Mouse (Mus musculus): ENCODE data around the gene Adam21. TPM values are rescaled to one million over a fixed set of nuclear protein-coding genes. Genes with fewer than 3 reads are reported as not detected.

Gene Adam21
- 0.24 and 0.82 TPM in 2 replicates for polyA plus RNA-seq (2014; fragmentation: Nextera tagmentation; extraction: Ambion mirVana)

DNA sequence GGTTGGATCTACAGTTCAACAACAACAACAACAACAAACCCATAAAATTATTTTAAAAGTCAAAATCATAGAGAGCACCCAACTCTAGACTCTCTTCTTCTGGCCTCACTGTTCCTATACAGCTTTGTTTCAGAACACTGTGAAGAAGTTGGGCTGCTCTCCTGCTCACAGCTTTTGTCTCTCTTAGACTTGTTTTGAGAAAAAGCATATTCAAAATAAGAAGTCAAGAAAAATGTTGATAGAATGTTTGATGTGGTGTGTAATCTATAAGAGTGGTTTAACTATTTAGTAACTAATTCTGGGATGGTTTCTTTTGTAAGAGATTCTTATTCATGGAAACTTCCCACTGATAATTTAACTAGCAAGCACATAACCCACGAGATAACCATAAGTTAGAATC, at the start of gene Adam21:
Gene Adam21 (minus strand): TSS at position 101 of the 400 bp plus-strand sequence.
- H3K9ac ChIP-seq (ENCODE audit: low read depth, low read length) = no peak within 1 kb of the TSS
- H3K36me3 ChIP-seq (ENCODE audit: control insufficient read depth, insufficient read depth, low read length) = no peaks in the 10 kb centered on the region
- no peaks in the 10 kb centered on the region for H3K27me3 ChIP-seq (ENCODE audit: control insufficient read depth, insufficient read depth, low read length)
- no peaks in the 10 kb centered on the region for H3K4me1 ChIP-seq (replicated peaks; ENCODE audit: control insufficient read depth, insufficient read depth, low read length)
- WGBS = 96% methylated on average over 1 of the region's 1 CpGs
- DNase-seq (ENCODE audit: low spot score) (no peak), ATAC-seq (ENCODE audit: low FRiP score) (no peak)
- no peaks in the 10 kb centered on the region for H3K9me3 ChIP-seq (ENCODE audit: control insufficient read depth, low read length)
- H3K4me3 ChIP-seq (ENCODE audit: low read depth, low read length) = no peak within 1 kb of the TSS
- no peak within 1 kb of the TSS for H3K4me2 ChIP-seq (replicated peaks; ENCODE audit: low read depth, low read length)
- H3K27ac ChIP-seq (ENCODE audit: low read depth, low read length) = no peak within 1 kb of the TSS

- H3K4me2 ChIP-seq (replicated peaks; ENCODE audit: low read depth, low read length) = no peak overlapping the region
- 61% methylated on average over 7 of the region's 7 CpGs for WGBS
- no peak overlapping the region for H3K27ac ChIP-seq (ENCODE audit: low read depth, low read length)
- no peak for DNase-seq (ENCODE audit: low spot score)
- no peaks in the 10 kb centered on the region for H3K27me3 ChIP-seq (ENCODE audit: control insufficient read depth, insufficient read depth, low read length)
- no peak for ATAC-seq (ENCODE audit: low FRiP score)
- no peak overlapping the region for H3K9ac ChIP-seq (ENCODE audit: low read depth, low read length)
- H3K9me3 ChIP-seq (ENCODE audit: control insufficient read depth, low read length) = no peaks in the 10 kb centered on the region
- no peaks in the 10 kb centered on the region for H3K4me1 ChIP-seq (replicated peaks; ENCODE audit: control insufficient read depth, insufficient read depth, low read length)
- no peak overlapping the region for H3K4me3 ChIP-seq (ENCODE audit: low read depth, low read length)
- H3K36me3 ChIP-seq (ENCODE audit: control insufficient read depth, insufficient read depth, low read length) = no peaks in the 10 kb centered on the region
These were observed 48.7 kb upstream of the Adam21 start for GRCm38 (mm10) chr12:81616980-81617379.

DNA sequence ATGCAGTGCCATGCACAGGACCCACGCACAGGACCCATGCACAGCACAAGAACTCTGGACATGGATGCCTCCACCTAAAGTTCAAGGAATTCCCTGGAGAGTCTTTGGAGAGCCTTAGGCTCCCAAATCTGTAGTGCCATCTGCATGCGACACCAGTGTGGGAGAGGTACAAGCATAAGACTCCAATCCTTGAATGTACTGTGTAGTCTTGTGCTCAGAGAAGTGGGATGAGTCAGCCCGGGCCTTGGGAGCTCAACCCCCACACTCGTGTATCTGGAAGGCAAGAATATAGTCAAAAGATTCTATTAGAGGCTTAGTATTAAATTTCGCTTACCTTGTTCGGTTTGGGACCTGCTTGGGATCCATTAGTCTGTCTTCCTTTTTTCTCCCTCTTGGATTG, 47.5 kb upstream of the Adam21 start:
- H3K4me2 ChIP-seq (replicated peaks; ENCODE audit: low read depth, low read length) = no peak overlapping the region
- H3K9ac ChIP-seq (ENCODE audit: low read depth, low read length) = no peak overlapping the region
- H3K4me1 ChIP-seq (replicated peaks; ENCODE audit: control insufficient read depth, insufficient read depth, low read length) = no peaks in the 10 kb centered on the region
- ATAC-seq (ENCODE audit: low FRiP score) (no peak), DNase-seq (ENCODE audit: low spot score) (no peak)
- no peak overlapping the region for H3K4me3 ChIP-seq (ENCODE audit: low read depth, low read length)
- H3K9me3 ChIP-seq (ENCODE audit: control insufficient read depth, low read length) = no peaks in the 10 kb centered on the region
- 82% methylated on average over 6 of the region's 6 CpGs for WGBS
- no peaks in the 10 kb centered on the region for H3K27me3 ChIP-seq (ENCODE audit: control insufficient read depth, insufficient read depth, low read length)
- no peaks in the 10 kb centered on the region for H3K36me3 ChIP-seq (ENCODE audit: control insufficient read depth, insufficient read depth, low read length)
- H3K27ac ChIP-seq (ENCODE audit: low read depth, low read length) = no peak overlapping the region

DNA sequence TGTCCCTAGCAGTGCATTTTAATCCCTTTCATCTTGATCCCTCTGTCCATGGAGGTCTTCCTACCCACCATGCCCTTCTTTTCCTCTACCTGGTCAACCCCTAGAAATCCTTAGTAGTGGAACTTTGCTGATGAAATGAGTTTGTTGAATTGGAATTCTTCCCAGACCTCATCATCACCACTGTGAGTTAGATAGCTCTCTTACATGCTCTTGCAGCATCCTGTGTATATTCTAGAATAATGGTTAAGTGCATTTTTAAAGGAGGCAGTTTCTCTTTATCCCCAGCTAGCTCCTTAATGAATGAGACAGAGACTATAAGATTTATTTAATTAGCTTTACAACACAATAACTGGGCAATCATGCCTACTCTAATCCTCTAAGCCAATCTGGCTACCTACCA, 41.2 kb upstream of the Adam21 start:
- Histone ChIP-seq H3K27me3 (ENCODE audit: control insufficient read depth, insufficient read depth, low read length) (no peaks in the 10 kb centered on the region), H3K9ac (ENCODE audit: low read depth, low read length) (no peak overlapping the region), H3K36me3 (ENCODE audit: control insufficient read depth, insufficient read depth, low read length) (no peaks in the 10 kb centered on the region), H3K4me1 (replicated peaks; ENCODE audit: control insufficient read depth, insufficient read depth, low read length) (no peaks in the 10 kb centered on the region), H3K27ac (ENCODE audit: low read depth, low read length) (no peak overlapping the region), H3K9me3 (ENCODE audit: control insufficient read depth, low read length) (no peaks in the 10 kb centered on the region), H3K4me2 (replicated peaks; ENCODE audit: low read depth, low read length) (no peak overlapping the region), H3K4me3 (ENCODE audit: low read depth, low read length) (no peak overlapping the region)
- DNase-seq (ENCODE audit: low spot score) (no peak), ATAC-seq (ENCODE audit: low FRiP score) (no peak)

- WGBS = 66% methylated on average over 5 of the region's 5 CpGs
- H3K4me1 ChIP-seq (replicated peaks; ENCODE audit: control insufficient read depth, insufficient read depth, low read length) = no peaks in the 10 kb centered on the region
- ATAC-seq (ENCODE audit: low FRiP score) = no peak
- H3K9me3 ChIP-seq (ENCODE audit: control insufficient read depth, low read length) = no peaks in the 10 kb centered on the region
- H3K4me2 ChIP-seq (replicated peaks; ENCODE audit: low read depth, low read length) = no peak overlapping the region
- H3K9ac ChIP-seq (ENCODE audit: low read depth, low read length) = no peak overlapping the region
- no peaks in the 10 kb centered on the region for H3K27me3 ChIP-seq (ENCODE audit: control insufficient read depth, insufficient read depth, low read length)
- DNase-seq (ENCODE audit: low spot score) = no peak
- no peak overlapping the region for H3K27ac ChIP-seq (ENCODE audit: low read depth, low read length)
- H3K36me3 ChIP-seq (ENCODE audit: control insufficient read depth, insufficient read depth, low read length) = no peaks in the 10 kb centered on the region
- H3K4me3 ChIP-seq (ENCODE audit: low read depth, low read length) = no peak overlapping the region
These were observed 36.9 kb upstream of the Adam21 start for GRCm38 (mm10) chr12:81604995-81605784.

GRCm38 (mm10) chr12:81596547-81597262, 28.4 kb upstream of the Adam21 start:
- Histone ChIP-seq H3K27me3 (ENCODE audit: control insufficient read depth, insufficient read depth, low read length) (no peaks in the 10 kb centered on the region), H3K9ac (ENCODE audit: low read depth, low read length) (no peak overlapping the region), H3K27ac (ENCODE audit: low read depth, low read length) (no peak overlapping the region), H3K4me2 (replicated peaks; ENCODE audit: low read depth, low read length) (no peak overlapping the region), H3K4me3 (ENCODE audit: low read depth, low read length) (no peak overlapping the region), H3K36me3 (ENCODE audit: control insufficient read depth, insufficient read depth, low read length) (no peaks in the 10 kb centered on the region), H3K9me3 (ENCODE audit: control insufficient read depth, low read length) (no peaks in the 10 kb centered on the region), H3K4me1 (replicated peaks; ENCODE audit: control insufficient read depth, insufficient read depth, low read length) (no peaks in the 10 kb centered on the region)
- 79% methylated on average over 8 of the region's 8 CpGs for WGBS
- DNase-seq (ENCODE audit: low spot score) = no peak
- ATAC-seq (ENCODE audit: low FRiP score) = no peak

- WGBS = 4% methylated on average over 36 of the region's 36 CpGs
- peak within 1 kb of the TSS; percentile 43 for H3K4me2 ChIP-seq (replicated peaks; ENCODE audit: low read depth, low read length)
- no peak within 1 kb of the TSS for H3K27ac ChIP-seq (ENCODE audit: low read depth, low read length)
These were observed 26.8 kb upstream of the Adam21 start, which contains the start of gene Med6 for GRCm38 (mm10) chr12:81594902-81595671. Gene Med6 (minus strand): TSS chr12:81595008.

GRCm38 (mm10) chr12:81567931-81568330, 343 bp downstream of the Adam21 start:
- Histone ChIP-seq H3K27ac (ENCODE audit: low read depth, low read length) (no peak overlapping the region), H3K4me3 (ENCODE audit: low read depth, low read length) (no peak overlapping the region), H3K36me3 (ENCODE audit: control insufficient read depth, insufficient read depth, low read length) (no peaks in the 10 kb centered on the region), H3K27me3 (ENCODE audit: control insufficient read depth, insufficient read depth, low read length) (no peaks in the 10 kb centered on the region), H3K4me1 (replicated peaks; ENCODE audit: control insufficient read depth, insufficient read depth, low read length) (no peaks in the 10 kb centered on the region), H3K4me2 (replicated peaks; ENCODE audit: low read depth, low read length) (no peak overlapping the region), H3K9ac (ENCODE audit: low read depth, low read length) (no peak overlapping the region), H3K9me3 (ENCODE audit: control insufficient read depth, low read length) (no peaks in the 10 kb centered on the region)
- 85% methylated on average over 5 of the region's 5 CpGs for WGBS
- ATAC-seq (ENCODE audit: low FRiP score) (no peak), DNase-seq (ENCODE audit: low spot score) (no peak)

More at GRCm38 (mm10) chr12:81594902-81595671, 26.8 kb upstream of the Adam21 start, which contains the start of gene Med6:
- Histone ChIP-seq H3K4me3 (ENCODE audit: low read depth, low read length) (peak within 1 kb of the TSS; percentile 79), H3K9me3 (ENCODE audit: control insufficient read depth, low read length) (no peaks in the 10 kb centered on the region), H3K4me1 (replicated peaks; ENCODE audit: control insufficient read depth, insufficient read depth, low read length) (no peaks in the 10 kb centered on the region), H3K9ac (ENCODE audit: low read depth, low read length) (peak within 1 kb of the TSS; percentile 82), H3K36me3 (ENCODE audit: control insufficient read depth, insufficient read depth, low read length) (no peaks in the 10 kb centered on the region), H3K27me3 (ENCODE audit: control insufficient read depth, insufficient read depth, low read length) (no peaks in the 10 kb centered on the region)
- ATAC-seq (ENCODE audit: low FRiP score) (peak; percentile 98), DNase-seq (ENCODE audit: low spot score) (peak; percentile 98)

Measured in hindbrain, embryonic 11.5 days (tissue).